Mouse (Mus musculus) brown adipose tissue, adult 24 weeks (tissue): ENCODE data around the gene Axin1. TPM values are rescaled to one million over a fixed set of nuclear protein-coding genes. Genes with fewer than 3 reads are reported as not detected.
"Not testable (repeated sequence)": the region's sequence is repeated elsewhere in the genome, so short reads cannot be mapped to it uniquely, and the experiment has no call there.

ENCODE experiments used
- H3K27ac ChIP-seq: fragments of 200-500 bp; replicated peaks from 2 replicates; pipeline ENCODE4 v1.5.1; 2012; ENCODE audit warnings: low read depth, mild to moderate bottlenecking, low read length
- H3K4me1 ChIP-seq: fragments of 200-500 bp; 2 replicates; pipeline ENCODE4 v1.6.1; 2012; ENCODE audit warnings: low read length, mixed read lengths; ENCODE audit not compliant: control insufficient read depth, insufficient read depth, insufficient read length
- H3K4me3 ChIP-seq: fragments of 200-500 bp; 2 replicates; pipeline ENCODE4 v1.5.1; 2012; ENCODE audit warnings: low read depth, mild to moderate bottlenecking, low read length, moderate library complexity; ENCODE audit not compliant: insufficient read depth
- polyA plus RNA-seq: library from polyadenylated mRNA; stranded (reverse); fragments of >200 nt; gene quantifications from 2 replicates; pipeline ENCODE4 v1.2.4, GENCODE M21; 2012; ENCODE audit not compliant: missing spikeins, insufficient read depth, insufficient read length

Gene Axin1
- 10.5 and 10.9 TPM in 2 replicates for polyA plus RNA-seq

GRCm38 (mm10) chr17:26138239-26138836 is at the start of gene Axin1:
Gene Axin1, plus strand, starts transcription at chr17:26138688.
- peak within 1 kb of the TSS; percentile 100 for H3K4me3 ChIP-seq
- H3K27ac ChIP-seq = peak within 1 kb of the TSS; percentile 40; the same call in 1 of the 2 replicates
- H3K4me1 ChIP-seq = no peaks in the 10 kb centered on the region

GRCm38 (mm10) chr17:26089905-26090632 is 48.4 kb upstream of the Axin1 start, which contains the start of gene Decr2:
Gene Decr2, minus strand, starts transcription at chr17:26090337.
- Histone ChIP-seq H3K4me3 (peak within 1 kb of the TSS; percentile 84), H3K27ac (peak within 1 kb of the TSS; percentile 74), H3K4me1 (no peaks in the 10 kb centered on the region)

DNA sequence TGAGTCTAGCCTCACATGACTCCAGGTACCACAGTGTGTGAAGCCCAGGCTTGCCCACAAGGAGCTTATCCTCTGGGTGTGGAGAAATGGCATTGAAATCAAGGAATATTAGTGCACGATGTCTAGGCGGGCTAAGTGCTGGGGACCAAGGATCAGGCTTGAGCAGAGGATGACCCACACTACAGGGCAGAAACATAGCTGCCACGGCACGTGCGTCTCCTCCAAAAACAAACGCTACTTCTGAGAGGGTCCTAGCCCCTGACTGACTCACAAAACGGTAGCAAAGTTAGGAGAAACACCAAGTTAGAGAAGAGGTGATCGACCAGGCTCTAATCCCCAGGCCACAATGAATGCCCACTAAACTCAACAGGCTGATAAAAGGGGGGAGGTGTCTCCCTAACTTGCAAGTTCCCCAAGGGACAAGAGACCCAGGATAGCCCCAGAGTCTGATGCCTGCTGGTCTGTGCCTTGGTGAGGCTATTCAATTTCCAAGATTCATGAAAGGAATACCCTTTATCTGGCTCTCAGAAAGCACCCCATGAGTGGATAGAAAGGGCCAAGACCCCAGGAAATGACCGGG is 43.9 kb upstream of the Axin1 start:
- peak overlapping the region; percentile 87 for H3K4me3 ChIP-seq
- no peak overlapping the region for H3K27ac ChIP-seq
- H3K4me1 ChIP-seq = no peaks in the 10 kb centered on the region

DNA sequence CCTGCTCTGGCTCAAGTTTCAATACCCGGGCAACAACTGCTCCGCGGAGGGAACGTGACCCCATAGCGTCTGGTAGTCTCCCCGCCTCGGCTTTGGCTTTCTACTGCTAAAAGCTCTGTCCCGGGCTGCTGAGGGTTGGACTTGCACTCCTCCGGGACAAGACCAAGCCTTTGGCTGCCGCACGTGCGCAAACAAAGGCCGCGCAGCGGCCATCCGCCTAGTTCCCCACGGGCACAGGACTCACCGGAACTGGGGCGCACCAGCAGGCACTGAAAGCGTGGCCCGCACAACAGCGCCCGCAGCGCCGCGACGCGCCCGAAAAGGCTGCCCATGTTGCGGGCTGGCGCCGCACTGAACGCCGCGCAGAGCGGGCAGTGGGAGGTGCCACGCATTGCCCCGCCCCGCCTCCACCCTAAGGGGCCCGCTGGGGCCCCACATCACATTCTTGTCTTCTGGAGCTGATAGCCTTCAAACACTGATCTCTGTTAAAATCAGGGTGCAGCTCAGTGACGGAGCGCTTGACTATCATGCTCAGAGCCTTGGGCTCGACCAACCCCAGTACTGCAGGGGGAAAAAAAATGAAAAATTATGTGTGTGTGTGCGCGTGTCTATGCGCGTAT is 43.3 kb upstream of the Axin1 start, which contains the start of gene Nme4:
Nme4 (minus strand) TSS at position 482 of the 620 bp plus-strand sequence.
- Histone ChIP-seq H3K4me1 (no peaks in the 10 kb centered on the region), H3K27ac (no peak within 1 kb of the TSS), H3K4me3 (peak within 1 kb of the TSS; percentile 87)

DNA sequence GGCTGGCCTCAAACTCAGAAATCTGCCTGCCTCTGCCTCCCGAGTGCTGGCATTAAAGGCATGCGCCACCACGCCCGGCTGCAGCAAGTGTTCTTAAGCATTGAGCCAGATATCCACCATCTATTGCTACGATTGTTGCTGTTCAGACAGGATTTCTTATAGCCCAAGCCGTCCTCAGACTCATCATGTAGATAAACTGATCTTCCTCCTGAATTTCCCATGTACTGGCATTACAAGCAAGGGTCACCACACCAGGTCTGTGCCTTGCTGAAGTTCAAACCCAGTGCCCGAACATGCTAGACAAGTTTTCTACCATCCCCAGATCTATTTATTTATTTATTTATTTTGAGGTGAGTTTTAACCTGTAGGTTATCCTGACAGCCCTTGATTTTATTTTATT is 40.0 kb upstream of the Axin1 start:
- Histone ChIP-seq H3K27ac (no peak overlapping the region), H3K4me3 (no peak overlapping the region), H3K4me1 (no peaks in the 10 kb centered on the region)

GRCm38 (mm10) chr17:26099316-26099715 is 39.2 kb upstream of the Axin1 start:
- H3K4me1 ChIP-seq, H3K27ac ChIP-seq, H3K4me3 ChIP-seq: not testable (repeated sequence)

- Histone ChIP-seq H3K4me1 (no peaks in the 10 kb centered on the region), H3K4me3 (no peak overlapping the region), H3K27ac (0 out of 2 replicates have a peak overlapping the region, but pooled peaks have one; percentile 4)
Observed at GRCm38 (mm10) chr17:26100166-26100565, 38.3 kb upstream of the Axin1 start.

DNA sequence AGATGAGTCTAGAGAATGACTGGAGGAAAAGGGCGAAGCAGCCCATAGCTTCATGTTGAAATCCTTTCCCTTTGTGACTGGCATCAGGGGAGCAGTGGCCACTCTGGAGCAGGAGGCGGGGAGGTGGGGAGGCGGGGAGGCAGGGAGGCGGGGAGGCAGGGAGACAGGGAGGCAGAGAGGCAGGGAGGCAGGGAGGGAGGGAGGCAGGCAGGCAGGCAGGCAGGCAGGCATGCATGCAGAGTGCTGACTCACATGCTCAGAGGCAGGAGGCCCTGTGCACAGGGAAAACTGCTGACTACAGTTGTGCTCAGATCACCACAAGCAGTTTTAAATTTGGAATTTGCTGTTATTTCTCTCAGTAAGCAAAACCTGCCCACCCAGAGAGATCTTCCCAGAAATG is 37.0 kb upstream of the Axin1 start:
- Histone ChIP-seq H3K4me1 (no peaks in the 10 kb centered on the region), H3K4me3 (no peak overlapping the region), H3K27ac (no peak overlapping the region)

DNA sequence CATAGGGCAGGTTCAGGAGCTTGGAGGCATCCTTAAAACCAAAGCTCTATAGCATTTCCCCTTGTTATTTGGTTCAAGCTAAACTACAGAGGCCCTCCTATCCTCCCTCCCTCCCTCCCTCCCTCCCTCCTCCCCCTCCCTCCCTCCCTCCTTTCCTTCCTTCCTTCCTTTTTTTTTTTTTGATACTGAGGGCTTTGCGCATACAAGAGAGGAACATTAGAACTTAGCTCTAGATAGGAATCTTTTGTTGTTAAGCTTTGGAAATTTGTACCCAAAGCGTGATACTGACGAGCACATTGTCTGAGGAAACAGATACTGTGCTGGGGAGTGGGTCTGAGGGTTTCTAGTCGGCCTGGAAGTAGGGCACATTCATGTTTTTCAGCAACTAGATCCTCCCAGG is 32.9 kb upstream of the Axin1 start:
- no peak overlapping the region; the same call in 1 of the 2 replicates for H3K27ac ChIP-seq
- no peaks in the 10 kb centered on the region for H3K4me1 ChIP-seq
- no peak overlapping the region for H3K4me3 ChIP-seq

DNA sequence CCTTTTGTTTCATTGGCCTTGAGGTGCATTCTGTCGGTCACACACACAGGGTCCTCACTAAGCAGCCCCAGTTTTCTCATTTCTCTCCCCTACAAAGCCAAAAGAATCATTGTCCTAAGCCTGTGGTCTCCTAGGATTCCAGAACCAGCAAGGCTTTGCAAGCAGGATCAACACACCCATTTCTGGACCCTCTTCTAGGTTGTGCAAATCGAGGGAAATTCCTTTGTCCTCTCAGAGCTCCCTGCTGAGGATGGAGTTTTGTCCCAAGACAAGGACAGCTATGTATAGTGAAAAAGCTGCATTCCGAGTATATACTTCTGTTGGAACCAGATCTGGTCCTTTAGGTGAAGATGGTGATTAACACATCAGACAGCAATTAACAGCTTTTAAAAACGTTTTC is 28.3 kb upstream of the Axin1 start:
- no peak overlapping the region for H3K4me3 ChIP-seq
- H3K4me1 ChIP-seq = peaks cover 3% of the 10 kb centered on the region; the same call in 1 of the 2 replicates
- no peak overlapping the region for H3K27ac ChIP-seq

DNA sequence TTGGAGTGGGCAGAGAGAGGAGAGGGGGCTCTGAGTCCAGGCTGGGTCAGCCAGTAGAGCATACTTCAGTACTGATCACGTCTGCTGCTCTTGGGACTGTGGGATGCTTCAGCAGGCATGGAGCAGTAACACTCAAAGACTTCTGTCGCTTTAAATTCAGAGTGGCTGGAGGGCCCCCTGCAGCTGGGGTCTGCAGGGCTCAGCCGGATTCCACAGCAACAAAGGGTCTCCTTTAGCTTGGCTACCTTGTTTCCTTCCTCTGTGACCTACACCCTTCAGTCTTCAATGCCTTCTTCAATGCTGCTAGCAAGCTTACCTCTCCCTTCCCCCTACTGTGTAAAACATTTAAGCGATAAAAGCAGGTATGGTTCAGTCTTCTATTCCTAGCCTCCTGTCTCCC is 27.5 kb upstream of the Axin1 start:
- no peak overlapping the region for H3K27ac ChIP-seq
- H3K4me3 ChIP-seq = no peak overlapping the region
- H3K4me1 ChIP-seq = peaks cover 3% of the 10 kb centered on the region; the same call in 1 of the 2 replicates

DNA sequence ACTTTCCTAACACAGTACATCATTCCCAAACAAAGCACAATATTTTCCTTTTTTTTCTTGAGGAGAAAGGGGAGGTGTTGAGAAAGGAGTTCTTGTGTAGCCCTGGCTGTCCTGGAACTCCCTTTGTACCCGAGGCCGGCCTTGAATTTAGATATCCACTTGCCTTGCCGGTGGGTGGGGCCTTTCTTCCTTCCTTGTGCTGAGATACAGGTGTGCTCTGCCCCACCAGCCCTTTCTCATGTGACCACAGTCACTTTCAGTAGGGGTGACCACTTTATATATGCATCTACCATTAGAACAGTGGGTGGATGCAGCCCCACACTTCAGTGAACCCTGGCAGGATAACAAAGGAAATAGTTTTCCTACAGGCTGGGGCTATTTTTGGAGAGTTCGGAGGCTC is 26.8 kb upstream of the Axin1 start:
- H3K4me1 ChIP-seq = peaks cover 3% of the 10 kb centered on the region; the same call in 1 of the 2 replicates
- no peak overlapping the region for H3K4me3 ChIP-seq
- no peak overlapping the region for H3K27ac ChIP-seq

- Histone ChIP-seq H3K27ac (no peak overlapping the region), H3K4me1 (peaks cover 3% of the 10 kb centered on the region; the same call in 1 of the 2 replicates)
Observed at GRCm38 (mm10) chr17:26112751-26113150, 25.7 kb upstream of the Axin1 start.

DNA sequence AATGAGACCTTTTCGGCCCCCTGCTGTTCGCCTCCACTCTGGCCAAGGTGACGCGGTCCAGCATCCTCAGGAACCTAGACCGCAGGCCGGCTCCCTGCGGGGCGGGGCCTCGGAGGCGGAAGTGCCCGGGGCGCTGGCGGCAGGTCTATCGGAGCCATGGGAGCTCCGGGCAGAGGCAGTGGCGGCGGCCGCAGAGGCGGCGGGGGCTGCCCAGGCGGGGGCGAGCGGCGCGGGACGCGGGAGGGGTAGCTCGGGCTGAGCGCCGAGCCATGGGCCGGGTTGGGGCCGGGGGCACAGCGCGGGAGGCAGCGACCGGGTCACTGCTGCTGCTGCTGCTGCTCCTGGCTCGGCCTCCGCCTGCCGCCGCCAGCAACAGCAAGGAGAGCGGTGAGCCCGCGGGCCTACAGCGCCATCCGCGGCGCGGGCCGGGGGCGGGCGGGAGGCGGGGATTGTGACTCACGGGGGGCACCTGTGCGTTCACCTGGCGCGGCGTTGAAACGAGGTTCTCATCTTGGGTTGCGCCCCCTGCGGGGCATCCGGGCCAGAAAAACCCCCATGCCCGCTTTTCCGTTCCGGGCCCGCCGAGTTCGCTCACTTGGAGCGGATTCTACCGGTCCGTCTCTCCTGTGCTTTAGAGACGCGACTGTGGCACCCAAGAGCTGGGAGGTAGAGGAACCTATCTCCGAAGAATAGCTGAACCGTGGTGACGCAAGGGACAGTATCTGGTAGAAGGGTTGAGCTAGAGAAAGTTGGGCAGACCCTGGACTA is 25.1 kb upstream of the Axin1 start, which contains the start of gene Tmem8:
Tmem8 (plus strand) TSS at position 119 of the 768 bp plus-strand sequence.
- Histone ChIP-seq H3K4me1 (peaks cover 3% of the 10 kb centered on the region; the same call in 1 of the 2 replicates), H3K27ac (no peak within 1 kb of the TSS), H3K4me3 (peak within 1 kb of the TSS; percentile 54)

More at GRCm38 (mm10) chr17:26112751-26113150, 25.7 kb upstream of the Axin1 start:
- peak overlapping the region; percentile 54 for H3K4me3 ChIP-seq
